Mouse (Mus musculus) embryonic fibroblast, embryonic 13.5 days (primary cell): ENCODE data around the gene Pdia4.

Experiments
- CTCF ChIP-seq: IDR thresholded peaks from 2 replicates; pipeline ENCODE4 v1.5.1; 2011; ENCODE audit warnings: mild to moderate bottlenecking, control low read depth, low read length, moderate library complexity, borderline replicate concordance; ENCODE audit not compliant: insufficient read depth
- POLR2A ChIP-seq: IDR thresholded peaks from 2 replicates; pipeline ENCODE4 v1.6.1; 2011; ENCODE audit warnings: low read depth, mild to moderate bottlenecking, control low read depth, low read length, moderate library complexity

DNA sequence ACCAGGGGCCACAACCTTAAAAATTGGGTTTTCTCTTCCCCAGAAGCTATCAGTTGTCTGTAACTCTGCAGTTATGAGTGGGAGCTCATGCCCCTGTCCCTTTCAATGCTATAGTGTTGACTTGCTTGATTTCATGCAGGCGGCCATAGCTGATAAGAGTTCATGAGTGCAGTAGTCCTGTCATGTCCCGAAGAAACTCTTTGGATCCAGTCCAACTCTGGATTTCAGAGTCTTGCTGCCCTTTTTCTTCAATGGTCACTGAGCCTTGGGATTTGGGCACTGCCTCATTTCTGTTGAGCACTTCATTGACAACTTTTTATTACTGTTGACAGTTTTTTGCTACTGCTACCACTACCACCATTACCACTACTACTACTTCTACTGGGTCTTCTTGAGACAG is 24.4 kb upstream of the Pdia4 start:
- TF ChIP-seq POLR2A (no peak), CTCF (no peak)
